Mouse (Mus musculus): ENCODE results near the gene Pou2f3. TPM values are rescaled to one million over a fixed set of nuclear protein-coding genes. Genes with fewer than 3 reads are reported as not detected.
A peak's percentile ranks its signal among the peaks of the same experiment; 100 is the strongest.

The Pou2f3 gene
- total and polyA plus RNA-seq, 2 experiments from 2014 or later = 0.16 TPM; not detected in 1

DNA sequence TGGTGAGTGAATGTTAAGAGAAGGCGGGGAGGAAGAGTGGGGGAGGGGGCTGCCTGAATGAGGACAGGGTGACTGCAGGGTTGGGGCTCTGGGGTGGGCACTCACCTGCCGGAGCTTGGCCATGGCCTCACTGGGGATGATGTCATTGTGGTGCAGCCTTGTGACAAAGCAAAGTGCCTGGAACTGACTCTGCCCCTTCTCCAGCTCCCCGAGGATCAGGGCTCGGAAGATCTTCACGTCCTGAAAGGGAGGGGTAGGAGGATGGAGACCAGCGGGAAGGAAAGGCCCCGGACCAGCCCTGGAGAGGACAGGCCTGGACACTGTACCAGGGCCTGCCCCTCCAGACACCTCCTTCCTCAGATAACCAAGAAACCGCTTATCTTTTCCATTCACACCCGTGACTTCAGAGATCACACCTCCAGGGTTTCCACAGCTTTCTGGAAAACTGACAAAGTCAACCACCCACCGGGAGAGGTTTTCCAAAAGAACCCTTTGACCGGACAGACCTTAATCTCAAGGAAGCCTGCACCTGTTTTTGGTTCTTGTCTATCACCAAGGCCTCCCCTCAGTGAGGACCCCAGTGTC is 14.7 kb upstream of the Pou2f3 start:
- WGBS = 55% methylated on average over 11 of the region's 11 CpGs
- Histone ChIP-seq H3K4me3 (ENCODE audit: low read depth, low read length) (no peak overlapping the region), H3K4me1 (ENCODE audit: insufficient read depth, low read length) (no peaks in the 10 kb centered on the region), H3K9ac (replicated peaks; ENCODE audit: low read length, poor library complexity, severe bottlenecking) (no peak overlapping the region), H3K27me3 (ENCODE audit: insufficient read depth, low read length) (no peaks in the 10 kb centered on the region), H3K4me2 (ENCODE audit: low read depth, low read length, poor library complexity, severe bottlenecking) (no peak overlapping the region), H3K27ac (ENCODE audit: low read depth, low read length) (no peak overlapping the region), H3K36me3 (ENCODE audit: insufficient read depth, low read length) (no peaks in the 10 kb centered on the region), H3K9me3 (ENCODE audit: low read length) (no peaks in the 10 kb centered on the region)
- ATAC-seq (ENCODE audit: low FRiP score) (no peak), DNase-seq (ENCODE audit: low spot score) (no peak)
- TF ChIP-seq CTCF (IDR thresholded peaks at IDR 0.05) = no peak

- WGBS = 50% methylated on average over 8 of the region's 8 CpGs
- no peak overlapping the region for H3K27ac ChIP-seq (ENCODE audit: low read depth, low read length)
- no peaks in the 10 kb centered on the region for H3K9me3 ChIP-seq (ENCODE audit: low read length)
- H3K27me3 ChIP-seq (ENCODE audit: insufficient read depth, low read length) = no peaks in the 10 kb centered on the region
- ATAC-seq (ENCODE audit: low FRiP score) (no peak), DNase-seq (ENCODE audit: low spot score) (no peak)
- no peak overlapping the region for H3K4me3 ChIP-seq (ENCODE audit: low read depth, low read length)
- no peak overlapping the region for H3K4me2 ChIP-seq (ENCODE audit: low read depth, low read length, poor library complexity, severe bottlenecking)
- no peaks in the 10 kb centered on the region for H3K36me3 ChIP-seq (ENCODE audit: insufficient read depth, low read length)
- peak; percentile 29; the same call in 1 of the 2 replicates for TF ChIP-seq CTCF (IDR thresholded peaks at IDR 0.05)
- no peaks in the 10 kb centered on the region for H3K4me1 ChIP-seq (ENCODE audit: insufficient read depth, low read length)
- H3K9ac ChIP-seq (replicated peaks; ENCODE audit: low read length, poor library complexity, severe bottlenecking) = no peak overlapping the region
Measured at GRCm38 (mm10) chr9:43222429-43222715, 12.2 kb upstream of the Pou2f3 start.

DNA sequence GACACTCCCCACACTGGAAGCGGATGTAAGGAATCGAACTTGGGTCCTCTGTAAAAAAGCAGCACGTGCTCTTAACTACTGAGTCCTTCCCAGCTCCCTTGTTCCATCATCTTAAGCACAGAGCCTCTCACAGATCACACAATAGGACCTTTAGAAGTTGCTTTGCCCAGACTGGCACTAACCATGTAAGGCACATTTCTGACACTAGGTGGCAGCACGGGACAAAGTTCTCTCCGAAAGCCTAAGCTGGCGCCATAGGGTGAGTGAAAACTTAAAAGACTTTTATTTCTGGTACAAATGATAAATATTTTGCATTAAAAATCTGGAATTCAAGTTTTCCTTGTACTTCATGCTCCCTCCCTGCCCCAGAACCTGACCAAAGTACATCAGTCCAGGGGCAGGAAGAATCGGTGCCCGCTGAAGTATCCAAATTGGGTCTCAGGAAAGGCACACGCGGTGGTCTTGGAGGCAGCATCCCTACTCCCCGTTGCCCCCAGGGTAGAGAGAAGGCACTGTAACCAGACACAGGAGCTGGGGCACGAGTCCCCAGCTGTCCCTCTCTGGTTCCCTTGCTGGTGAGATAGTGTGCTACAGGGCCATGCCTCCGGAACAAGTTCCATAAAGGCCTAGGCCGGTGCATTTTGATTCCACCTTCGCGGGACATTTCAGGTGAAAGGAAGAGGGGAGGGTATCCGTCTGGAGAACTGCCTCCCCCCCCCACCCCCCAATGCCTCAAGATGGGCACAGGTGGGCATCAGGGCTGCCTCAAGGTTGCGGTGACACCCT is 11.7 kb upstream of the Pou2f3 start:
- Histone ChIP-seq H3K4me1 (ENCODE audit: insufficient read depth, low read length) (no peaks in the 10 kb centered on the region), H3K27me3 (ENCODE audit: insufficient read depth, low read length) (no peaks in the 10 kb centered on the region), H3K9ac (replicated peaks; ENCODE audit: low read length, poor library complexity, severe bottlenecking) (no peak overlapping the region), H3K9me3 (ENCODE audit: low read length) (no peaks in the 10 kb centered on the region), H3K27ac (ENCODE audit: low read depth, low read length) (no peak overlapping the region), H3K4me2 (ENCODE audit: low read depth, low read length, poor library complexity, severe bottlenecking) (no peak overlapping the region), H3K4me3 (ENCODE audit: low read depth, low read length) (no peak overlapping the region), H3K36me3 (ENCODE audit: insufficient read depth, low read length) (no peaks in the 10 kb centered on the region)
- 37% methylated on average over 18 of the region's 18 CpGs for WGBS
- DNase-seq (ENCODE audit: low spot score) (peak; percentile 88), ATAC-seq (ENCODE audit: low FRiP score) (peak; percentile 71; the same call in 1 of the 2 replicates)
- TF ChIP-seq CTCF (IDR thresholded peaks at IDR 0.05) = peak; percentile 94

DNA sequence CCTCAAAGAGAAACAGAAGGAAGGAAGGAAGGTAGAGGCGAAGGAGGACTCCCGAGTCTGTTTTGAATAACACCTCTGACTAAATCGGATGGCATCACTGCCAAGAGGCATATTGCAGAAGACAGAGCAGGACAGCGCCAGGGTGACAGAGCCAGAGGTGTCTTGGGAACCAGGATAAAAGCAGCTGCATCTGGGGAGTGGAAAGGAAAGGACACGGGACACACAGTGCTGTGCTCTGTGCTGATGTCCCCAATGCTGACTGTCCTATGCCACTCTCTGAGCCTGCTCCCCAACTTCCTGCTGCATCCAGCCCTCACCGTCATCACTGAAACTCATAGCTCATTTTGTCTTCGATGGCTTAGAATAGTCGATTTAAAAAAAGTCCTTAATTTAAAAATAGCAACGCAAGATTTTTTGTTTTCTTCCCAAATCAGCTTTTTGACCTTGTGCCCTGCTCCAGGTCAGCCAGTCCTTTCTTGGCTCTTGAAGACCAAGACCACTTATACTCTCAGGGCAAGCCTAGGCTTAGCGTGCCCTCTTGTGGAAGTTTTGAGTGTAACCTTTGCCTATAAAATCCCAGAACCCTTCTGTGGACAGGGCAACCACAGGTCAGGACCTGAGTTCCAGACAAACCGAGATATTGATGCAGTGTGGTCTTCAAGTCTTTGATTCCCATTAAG is 742 bp upstream of the Pou2f3 start:
- Histone ChIP-seq H3K4me3 (ENCODE audit: low read depth, low read length) (no peak overlapping the region), H3K27ac (ENCODE audit: low read depth, low read length) (no peak overlapping the region), H3K4me1 (ENCODE audit: insufficient read depth, low read length) (peaks cover 6% of the 10 kb centered on the region; the same call in 1 of the 2 replicates), H3K36me3 (ENCODE audit: insufficient read depth, low read length) (no peaks in the 10 kb centered on the region), H3K9ac (replicated peaks; ENCODE audit: low read length, poor library complexity, severe bottlenecking) (no peak overlapping the region), H3K4me2 (ENCODE audit: low read depth, low read length, poor library complexity, severe bottlenecking) (no peak overlapping the region), H3K9me3 (ENCODE audit: low read length) (no peaks in the 10 kb centered on the region), H3K27me3 (ENCODE audit: insufficient read depth, low read length) (peaks cover 3% of the 10 kb centered on the region; the same call in 1 of the 2 replicates)
- TF ChIP-seq CTCF (IDR thresholded peaks at IDR 0.05) = peak; percentile 93
- peak; percentile 82 for DNase-seq (ENCODE audit: low spot score)
- peak; percentile 79; the same call in 1 of the 2 replicates for ATAC-seq (ENCODE audit: low FRiP score)
- WGBS = 26% methylated on average over 11 of the region's 11 CpGs

DNA sequence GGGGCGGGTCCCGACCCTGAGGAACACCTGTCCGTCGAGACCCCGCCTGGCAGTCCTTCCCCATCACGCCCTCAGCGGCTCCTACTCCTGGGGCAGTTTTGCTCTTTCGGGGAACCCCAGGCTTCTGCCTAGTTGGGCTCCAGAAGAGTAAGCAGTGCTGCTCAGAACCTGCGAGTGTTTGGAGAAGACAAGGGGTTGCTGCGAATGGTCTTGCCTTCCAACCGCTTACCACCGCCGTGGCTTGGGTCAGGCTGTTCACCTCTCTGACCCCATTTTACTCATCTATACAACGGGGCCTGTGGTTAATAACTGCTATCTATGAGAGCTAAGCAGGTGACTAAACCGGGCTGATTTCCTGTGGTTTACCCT is 4.2 kb downstream of the Pou2f3 start:
- Histone ChIP-seq H3K27ac (ENCODE audit: low read depth, low read length) (no peak overlapping the region), H3K9ac (replicated peaks; ENCODE audit: low read length, poor library complexity, severe bottlenecking) (no peak overlapping the region), H3K4me3 (ENCODE audit: low read depth, low read length) (peak overlapping the region; percentile 29), H3K36me3 (ENCODE audit: insufficient read depth, low read length) (no peaks in the 10 kb centered on the region), H3K4me1 (ENCODE audit: insufficient read depth, low read length) (peaks cover 12% of the 10 kb centered on the region; the same call in 1 of the 2 replicates), H3K27me3 (ENCODE audit: insufficient read depth, low read length) (peaks cover 27% of the 10 kb centered on the region), H3K4me2 (ENCODE audit: low read depth, low read length, poor library complexity, severe bottlenecking) (peak overlapping the region; percentile 52), H3K9me3 (ENCODE audit: low read length) (no peaks in the 10 kb centered on the region)
- ATAC-seq (ENCODE audit: low FRiP score) = no peak
- no peak for TF ChIP-seq CTCF (IDR thresholded peaks at IDR 0.05)
- 4% methylated on average over 15 of the region's 15 CpGs for WGBS
- no peak for DNase-seq (ENCODE audit: low spot score)
